Mouse (Mus musculus) stomach, embryonic 14.5 days (tissue): ENCODE results near the gene Ptprm. TPM values are rescaled to one million over a fixed set of nuclear protein-coding genes. Genes with fewer than 3 reads are reported as not detected.

ENCODE experiments used
- ATAC-seq: fragments of 200-750 bp; cut with Nextera tagmentation; 2 replicates; pipeline ENCODE4 v1.8.0; 2017; ENCODE audit warnings: low read depth, moderate TSS enrichment; ENCODE audit not compliant: insufficient number of reproducible peaks, insufficient read depth, low FRiP score
- H3K27ac ChIP-seq: fragments of 300-500 bp; sonication (generic); 2 replicates; pipeline ENCODE4 v1.5.1; 2014; ENCODE audit warnings: mild to moderate bottlenecking, low read length, moderate library complexity, mixed read lengths
- H3K27me3 ChIP-seq: fragments of 300-500 bp; sonication (generic); 2 replicates; pipeline ENCODE4 v1.6.1; 2014; ENCODE audit warnings: low read length, control low read depth, mixed read lengths; ENCODE audit not compliant: control insufficient read depth, insufficient read depth
- H3K36me3 ChIP-seq: fragments of 300-500 bp; sonication (generic); 2 replicates; pipeline ENCODE4 v1.6.1; 2014; ENCODE audit warnings: mild to moderate bottlenecking, control low read depth, low read length, moderate library complexity, mixed read lengths; ENCODE audit not compliant: control insufficient read depth, insufficient read depth
- H3K4me1 ChIP-seq: fragments of 300-500 bp; sonication (generic); 2 replicates; pipeline ENCODE4 v1.6.1; 2014; ENCODE audit warnings: low read length, control low read depth, mixed read lengths; ENCODE audit not compliant: control insufficient read depth, insufficient read depth
- H3K4me2 ChIP-seq: fragments of 300-500 bp; sonication (generic); replicated peaks from 2 replicates; pipeline ENCODE4 v1.6.1; 2014; ENCODE audit warnings: low read depth, low read length, control low read depth
- H3K4me3 ChIP-seq: fragments of 300-500 bp; sonication (generic); 2 replicates; pipeline ENCODE4 v1.5.1; 2014; ENCODE audit warnings: low read depth, low read length, control low read depth
- H3K9ac ChIP-seq: fragments of 300-500 bp; sonication (generic); replicated peaks from 2 replicates; pipeline ENCODE4 v1.6.1; 2014; ENCODE audit warnings: low read depth, mild to moderate bottlenecking, control low read depth, low read length, moderate library complexity, mixed read lengths
- H3K9me3 ChIP-seq: fragments of 300-500 bp; sonication (generic); 2 replicates; pipeline ENCODE4 v1.6.1; 2016; ENCODE audit warnings: low read depth, low read length, control low read depth; ENCODE audit not compliant: control insufficient read depth
- WGBS: fragments of 180-500 bp; shearing (Covaris S2); extraction: QIAGEN DNeasy Blood & Tissue Kit; methylation state at CpG from one replicate; pipeline ENCODE4 v1.1.7; 2014; 5-methylcytosine and 5-hydroxymethylcytosine counted together
- polyA plus RNA-seq: library from polyadenylated mRNA; unstranded; fragments of >200 nt; fragmentation: Nextera tagmentation; extraction: Ambion mirVana; gene quantifications from 2 replicates; pipeline ENCODE4 v1.2.1, GENCODE M21; 2014

Gene Ptprm
- polyA plus RNA-seq, 1 experiment from 2014 or later = 17.7 TPM

DNA sequence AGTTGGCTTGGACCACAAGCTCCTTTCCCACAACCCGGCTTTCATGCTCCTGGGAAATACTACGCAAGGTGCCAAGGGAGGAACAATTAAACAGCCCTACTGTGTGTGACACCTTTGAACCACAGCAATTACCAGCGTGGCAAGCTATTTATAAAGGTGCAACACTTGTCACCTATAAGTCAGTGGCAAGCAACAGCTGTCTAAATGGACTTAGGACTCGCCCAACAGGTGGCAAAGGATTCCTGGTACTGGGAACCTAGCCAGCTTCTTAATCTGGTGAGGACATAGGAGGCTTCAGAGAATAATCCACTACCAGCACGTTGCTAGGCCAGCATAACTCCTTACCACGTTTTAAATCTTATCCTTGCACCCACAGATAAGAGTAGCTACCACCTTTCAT lies 315.7 kb downstream of the Ptprm start:
- no peak overlapping the region for H3K4me3 ChIP-seq
- H3K9ac ChIP-seq = no peak overlapping the region
- no peak for ATAC-seq
- no peak overlapping the region for H3K27ac ChIP-seq
- no peaks in the 10 kb centered on the region for H3K27me3 ChIP-seq
- H3K4me2 ChIP-seq = no peak overlapping the region
- no peaks in the 10 kb centered on the region for H3K36me3 ChIP-seq
- H3K4me1 ChIP-seq = no peaks in the 10 kb centered on the region
- WGBS = 71% methylated on average over 6 of the region's 6 CpGs
- H3K9me3 ChIP-seq = no peaks in the 10 kb centered on the region

DNA sequence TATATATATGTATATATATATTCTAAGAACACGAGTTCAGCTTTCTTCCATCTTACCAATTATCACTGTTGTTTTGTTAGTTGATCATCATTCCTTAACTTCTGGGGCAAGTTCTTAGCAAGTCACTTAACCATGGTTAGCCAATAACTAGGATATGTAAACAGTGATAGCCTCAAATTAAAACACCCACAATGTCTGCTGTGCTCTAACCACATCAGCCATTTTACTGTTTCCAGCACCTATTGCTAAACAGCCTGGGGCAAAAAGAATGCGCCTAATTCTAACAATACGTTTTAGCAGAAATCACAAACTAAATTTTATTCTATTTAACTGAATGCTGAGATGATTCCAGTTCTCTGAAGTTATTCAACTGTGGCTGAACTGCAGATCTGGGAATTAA lies 320.7 kb downstream of the Ptprm start:
- Histone ChIP-seq H3K4me3 (no peak overlapping the region), H3K27ac (no peak overlapping the region), H3K4me2 (no peak overlapping the region), H3K27me3 (no peaks in the 10 kb centered on the region), H3K4me1 (no peaks in the 10 kb centered on the region), H3K9ac (no peak overlapping the region), H3K9me3 (no peaks in the 10 kb centered on the region), H3K36me3 (no peaks in the 10 kb centered on the region)
- no peak for ATAC-seq
- WGBS = 85% methylated on average over 3 of the region's 3 CpGs

GRCm38 (mm10) chr17:67032021-67032420 lies 322.2 kb downstream of the Ptprm start:
- H3K9me3 ChIP-seq = no peaks in the 10 kb centered on the region
- H3K27ac ChIP-seq = no peak overlapping the region
- H3K27me3 ChIP-seq = no peaks in the 10 kb centered on the region
- no peak for ATAC-seq
- 68% methylated on average over 6 of the region's 6 CpGs for WGBS
- no peak overlapping the region for H3K9ac ChIP-seq
- no peak overlapping the region for H3K4me2 ChIP-seq
- no peaks in the 10 kb centered on the region for H3K4me1 ChIP-seq
- no peak overlapping the region for H3K4me3 ChIP-seq
- no peaks in the 10 kb centered on the region for H3K36me3 ChIP-seq

GRCm38 (mm10) chr17:67031341-67031740 lies 322.9 kb downstream of the Ptprm start:
- Histone ChIP-seq H3K4me2 (no peak overlapping the region), H3K9ac (no peak overlapping the region), H3K36me3 (no peaks in the 10 kb centered on the region), H3K27ac (no peak overlapping the region), H3K27me3 (no peaks in the 10 kb centered on the region), H3K4me1 (no peaks in the 10 kb centered on the region), H3K4me3 (no peak overlapping the region), H3K9me3 (no peaks in the 10 kb centered on the region)
- WGBS = 44% methylated on average over 4 of the region's 4 CpGs
- ATAC-seq = no peak

- Histone ChIP-seq H3K9ac (no peak overlapping the region), H3K36me3 (no peaks in the 10 kb centered on the region), H3K27me3 (no peaks in the 10 kb centered on the region), H3K4me3 (no peak overlapping the region), H3K27ac (no peak overlapping the region), H3K4me2 (no peak overlapping the region), H3K4me1 (no peaks in the 10 kb centered on the region), H3K9me3 (no peaks in the 10 kb centered on the region)
- WGBS = 84% methylated on average over 9 of the region's 9 CpGs
- no peak for ATAC-seq
Measured at GRCm38 (mm10) chr17:67027274-67027673, 327.0 kb downstream of the Ptprm start.

- WGBS = 66% methylated on average over 6 of the region's 6 CpGs
- no peak overlapping the region for H3K27ac ChIP-seq
Measured at GRCm38 (mm10) chr17:67016501-67016900, 337.8 kb downstream of the Ptprm start.

GRCm38 (mm10) chr17:67013217-67013616 lies 341.0 kb downstream of the Ptprm start:
- no peaks in the 10 kb centered on the region for H3K9me3 ChIP-seq
- no peaks in the 10 kb centered on the region for H3K36me3 ChIP-seq
- no peak for ATAC-seq
- H3K4me3 ChIP-seq = no peak overlapping the region
- no peak overlapping the region for H3K9ac ChIP-seq
- no peaks in the 10 kb centered on the region for H3K27me3 ChIP-seq
- no peaks in the 10 kb centered on the region for H3K4me1 ChIP-seq
- H3K27ac ChIP-seq = no peak overlapping the region
- H3K4me2 ChIP-seq = no peak overlapping the region
- WGBS = 88% methylated on average over 6 of the region's 6 CpGs

More at GRCm38 (mm10) chr17:67016501-67016900, 337.8 kb downstream of the Ptprm start:
- Histone ChIP-seq H3K4me3 (no peak overlapping the region), H3K9me3 (no peaks in the 10 kb centered on the region), H3K9ac (no peak overlapping the region), H3K4me2 (no peak overlapping the region), H3K4me1 (no peaks in the 10 kb centered on the region), H3K36me3 (no peaks in the 10 kb centered on the region), H3K27me3 (no peaks in the 10 kb centered on the region)
- ATAC-seq = no peak

- H3K36me3 ChIP-seq = no peaks in the 10 kb centered on the region
- no peak overlapping the region for H3K27ac ChIP-seq
- H3K9me3 ChIP-seq = no peaks in the 10 kb centered on the region
- H3K9ac ChIP-seq = no peak overlapping the region
- H3K4me1 ChIP-seq = no peaks in the 10 kb centered on the region
- no peak for ATAC-seq
- H3K4me2 ChIP-seq = no peak overlapping the region
- WGBS = 84% methylated on average over 6 of the region's 6 CpGs
- H3K4me3 ChIP-seq = no peak overlapping the region
- no peaks in the 10 kb centered on the region for H3K27me3 ChIP-seq
Measured at GRCm38 (mm10) chr17:67011836-67012583, 342.2 kb downstream of the Ptprm start.

GRCm38 (mm10) chr17:67010136-67010535 lies 344.1 kb downstream of the Ptprm start:
- Histone ChIP-seq H3K4me3 (no peak overlapping the region), H3K4me1 (no peaks in the 10 kb centered on the region), H3K9ac (no peak overlapping the region), H3K27ac (no peak overlapping the region), H3K27me3 (no peaks in the 10 kb centered on the region), H3K4me2 (no peak overlapping the region), H3K36me3 (no peaks in the 10 kb centered on the region), H3K9me3 (no peaks in the 10 kb centered on the region)
- ATAC-seq = no peak
- 86% methylated on average over 4 of the region's 4 CpGs for WGBS
